Mouse (Mus musculus): ENCODE data around the gene Dhrs1.

GRCm38 (mm10) chr14:55783171-55783957 lies 37.9 kb upstream of the Dhrs1 start:
- TF ChIP-seq POLR2A (IDR thresholded peaks at IDR 0.05; ENCODE audit: low read depth, low read length) (no peak), CTCF (IDR thresholded peaks at IDR 0.05; ENCODE audit: extremely low read depth, insufficient read depth, insufficient read length, insufficient replicate concordance) (no peak)
